Mouse (Mus musculus) CD4-positive helper T cell, adult 2 months (primary cell): ENCODE measurements around the gene Hmox2.

Source experiments
- DNase-seq: peaks from one replicate; pipeline ENCODE4 v3.0.0-alpha.2; 2012; ENCODE audit warnings: low read depth, missing footprints, low spot score

Hmox2 gene

GRCm38 (mm10) chr16:4781524-4782196, 55.5 kb downstream of the Hmox2 start:
- DNase-seq = no peak

GRCm38 (mm10) chr16:4782515-4782914, 56.4 kb downstream of the Hmox2 start:
- no peak for DNase-seq

DNA sequence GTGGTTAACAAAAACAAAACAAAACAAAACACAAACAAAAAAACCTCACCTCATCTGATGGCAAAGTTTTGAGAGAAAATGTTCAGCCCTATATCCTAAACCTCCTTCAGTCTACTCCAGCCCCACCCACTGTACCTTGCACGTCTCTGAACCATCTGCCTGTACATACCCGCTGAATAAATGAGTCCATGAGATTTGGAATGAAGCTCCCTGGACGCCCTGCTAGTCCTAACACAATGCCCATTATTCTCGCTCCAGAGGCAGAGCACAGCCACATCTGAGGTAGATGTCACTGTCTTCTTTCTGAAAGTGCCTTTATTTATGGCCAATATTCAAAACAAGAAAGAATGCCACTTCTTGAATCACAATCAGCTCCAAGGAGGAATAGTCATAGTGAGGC, 59.5 kb downstream of the Hmox2 start:
- no peak for DNase-seq

DNA sequence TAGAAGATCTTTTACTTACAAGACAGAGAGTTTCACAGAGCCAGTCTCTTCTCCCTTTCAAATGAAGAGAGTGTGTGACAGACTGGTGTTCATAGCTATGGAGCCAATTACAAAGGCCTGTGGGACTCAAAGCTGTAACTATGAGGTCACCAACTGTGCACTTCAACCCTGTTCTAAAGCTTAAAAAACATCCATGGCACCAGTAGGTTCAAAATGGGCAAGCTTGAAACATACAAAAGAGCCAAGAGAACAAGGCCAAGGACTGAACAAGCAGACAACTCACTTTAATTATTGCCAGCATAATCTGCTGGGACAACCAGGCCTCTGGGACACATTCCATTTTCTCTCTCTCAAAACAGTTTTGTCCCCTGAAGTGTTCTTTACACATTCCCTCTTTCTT, 62.0 kb downstream of the Hmox2 start:
- no peak for DNase-seq

DNA sequence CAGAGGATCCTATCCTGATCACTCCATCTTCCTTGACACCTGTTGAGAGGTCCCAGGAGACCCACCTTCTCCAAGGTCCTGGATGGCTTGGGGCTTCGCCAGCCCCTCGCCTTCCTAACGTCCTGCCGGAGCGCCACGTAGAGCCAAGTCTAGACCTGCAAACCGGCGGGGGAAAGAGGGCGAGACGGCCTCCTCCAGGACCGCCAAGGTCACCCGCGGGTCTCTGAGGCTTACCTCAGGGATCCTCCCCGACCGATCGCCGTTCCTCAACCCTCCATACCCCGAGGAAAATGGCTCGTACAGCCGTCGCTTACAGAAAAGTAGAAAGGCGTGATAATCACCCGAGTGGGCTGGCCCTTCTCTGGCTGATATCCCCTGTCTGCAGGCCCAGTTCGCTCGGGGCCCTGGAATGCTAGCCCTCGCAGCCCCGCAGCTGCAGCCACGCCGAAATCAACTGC, 63.2 kb downstream of the Hmox2 start:
- DNase-seq = no peak

- DNase-seq = peak; percentile 96
These were observed 63.8 kb downstream of the Hmox2 start, which contains the start of gene Cdip1 for GRCm38 (mm10) chr16:4789810-4790559. Cdip1 (minus strand) TSS chr16:4790292.

DNA sequence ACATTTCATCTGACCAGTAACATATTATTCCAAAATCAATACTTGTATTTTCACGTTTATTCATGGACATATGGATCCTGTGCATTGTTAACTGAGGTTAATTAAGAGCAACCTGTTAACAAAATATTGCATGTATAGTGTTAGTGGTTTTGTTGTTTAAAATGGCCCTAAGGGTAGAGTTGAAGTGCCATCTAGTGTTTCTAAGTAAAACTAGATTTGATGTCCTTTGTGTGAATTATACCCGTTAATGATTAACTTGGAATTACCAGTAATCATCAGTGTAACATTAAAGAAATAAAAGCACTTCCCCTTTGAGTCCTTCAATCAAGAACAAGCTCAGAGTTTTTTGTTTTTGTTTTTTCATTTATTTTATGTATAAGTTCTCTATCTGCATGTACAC, 65.2 kb downstream of the Hmox2 start:
- DNase-seq = peak; percentile 51

GRCm38 (mm10) chr16:4796631-4797030, 70.5 kb downstream of the Hmox2 start:
- DNase-seq = no peak
